Mouse (Mus musculus): Measurements from ENCODE around the gene Lrrc15.

DNA sequence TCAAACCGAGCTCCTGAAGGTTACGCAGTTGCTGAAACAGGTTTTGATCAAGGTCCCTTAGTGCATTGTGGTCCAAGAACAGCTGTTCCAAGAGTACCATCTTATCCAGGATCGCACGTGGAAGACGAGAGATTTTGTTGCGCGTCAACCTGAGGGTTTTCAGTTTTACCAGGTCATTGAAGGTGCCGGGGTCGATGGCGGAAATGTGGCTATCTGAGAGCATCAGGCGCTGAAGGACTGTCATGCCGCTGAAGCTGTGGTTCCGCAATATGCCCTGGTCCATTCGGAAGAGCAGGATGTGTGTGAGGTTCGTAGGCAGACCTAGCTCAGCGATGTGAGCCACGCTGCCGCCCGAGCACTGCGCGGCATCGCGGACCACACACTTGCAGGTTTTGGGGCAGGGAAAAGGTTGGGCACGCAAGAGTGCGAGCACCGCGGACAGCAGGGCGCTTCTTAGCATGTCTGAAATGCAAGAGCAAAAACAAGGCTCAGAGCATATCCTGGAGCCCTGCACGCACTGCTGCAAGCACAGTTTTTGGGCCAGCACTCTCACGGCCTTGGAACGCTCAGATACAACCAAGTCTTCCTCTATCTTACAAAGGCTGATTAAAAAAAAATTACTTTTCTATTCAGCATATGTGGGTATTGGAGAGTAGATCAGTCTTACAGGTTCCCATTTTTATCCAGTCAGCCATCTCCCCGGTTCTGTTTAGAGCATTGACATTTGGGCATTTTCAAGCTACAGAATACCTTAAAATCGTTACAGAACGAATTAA lies 26.5 kb upstream of the Lrrc15 start:
- no peak for TF ChIP-seq POLR2A (IDR thresholded peaks at IDR 0.05; ENCODE audit: low read depth, low read length)
- no peak for TF ChIP-seq CTCF (IDR thresholded peaks at IDR 0.05; ENCODE audit: extremely low read depth, insufficient read depth, insufficient read length, insufficient replicate concordance)
